Mouse (Mus musculus) lung, adult 2 months (tissue): ENCODE results near the gene Grcc10.

ENCODE experiments used
- CTCF ChIP-seq: fragments of 200-500 bp; IDR thresholded peaks from 2 replicates; pipeline ENCODE4 v1.5.1; 2011; ENCODE audit warnings: mild to moderate bottlenecking, low read length, control low read depth; ENCODE audit not compliant: insufficient read depth
- POLR2A ChIP-seq: fragments of 200-500 bp; IDR thresholded peaks from 2 replicates; pipeline ENCODE4 v1.6.1; 2011; ENCODE audit warnings: low read depth, mild to moderate bottlenecking, control low read depth, low read length, borderline replicate concordance; ENCODE audit errors: extremely low read depth

- TF ChIP-seq POLR2A: no peak
- TF ChIP-seq CTCF: no peak
Observed at GRCm38 (mm10) chr6:124717968-124718367, 23.2 kb downstream of the Grcc10 start.
